Mouse (Mus musculus) bone marrow macrophage, adult 2 months (primary cell): ENCODE data around the gene Calcoco1. TPM values are rescaled to one million over a fixed set of nuclear protein-coding genes. Genes with fewer than 3 reads are reported as not detected.

Source experiments
- H3K27ac ChIP-seq: 2 replicates; pipeline ENCODE4 v1.5.1; 2012; ENCODE audit warnings: low read depth, low read length; ENCODE audit not compliant: insufficient read depth
- H3K4me1 ChIP-seq: 2 replicates; pipeline ENCODE4 v1.6.1; 2012; ENCODE audit warnings: low read length; ENCODE audit not compliant: control insufficient read depth, insufficient read depth
- H3K4me3 ChIP-seq: 2 replicates; pipeline ENCODE4 v1.5.1; 2012; ENCODE audit warnings: mild to moderate bottlenecking, low read length, moderate library complexity; ENCODE audit not compliant: insufficient read depth
- CTCF ChIP-seq: IDR thresholded peaks from 2 replicates; pipeline ENCODE4 v1.5.1; 2012; ENCODE audit warnings: low read depth, mild to moderate bottlenecking, low read length, moderate library complexity
- POLR2A ChIP-seq: IDR thresholded peaks from 2 replicates; pipeline ENCODE4 v1.6.1; 2012; ENCODE audit warnings: mild to moderate bottlenecking, low read depth, low read length, borderline replicate concordance
- polyA plus RNA-seq: library from polyadenylated mRNA; stranded (reverse); fragments of >200 nt; gene quantifications from 2 replicates; pipeline ENCODE4 v1.2.4, GENCODE M21; 2012; ENCODE audit not compliant: missing spikeins, insufficient read depth, insufficient read length

Gene Calcoco1
- polyA plus RNA-seq, 1 experiment = 72.9 TPM

DNA sequence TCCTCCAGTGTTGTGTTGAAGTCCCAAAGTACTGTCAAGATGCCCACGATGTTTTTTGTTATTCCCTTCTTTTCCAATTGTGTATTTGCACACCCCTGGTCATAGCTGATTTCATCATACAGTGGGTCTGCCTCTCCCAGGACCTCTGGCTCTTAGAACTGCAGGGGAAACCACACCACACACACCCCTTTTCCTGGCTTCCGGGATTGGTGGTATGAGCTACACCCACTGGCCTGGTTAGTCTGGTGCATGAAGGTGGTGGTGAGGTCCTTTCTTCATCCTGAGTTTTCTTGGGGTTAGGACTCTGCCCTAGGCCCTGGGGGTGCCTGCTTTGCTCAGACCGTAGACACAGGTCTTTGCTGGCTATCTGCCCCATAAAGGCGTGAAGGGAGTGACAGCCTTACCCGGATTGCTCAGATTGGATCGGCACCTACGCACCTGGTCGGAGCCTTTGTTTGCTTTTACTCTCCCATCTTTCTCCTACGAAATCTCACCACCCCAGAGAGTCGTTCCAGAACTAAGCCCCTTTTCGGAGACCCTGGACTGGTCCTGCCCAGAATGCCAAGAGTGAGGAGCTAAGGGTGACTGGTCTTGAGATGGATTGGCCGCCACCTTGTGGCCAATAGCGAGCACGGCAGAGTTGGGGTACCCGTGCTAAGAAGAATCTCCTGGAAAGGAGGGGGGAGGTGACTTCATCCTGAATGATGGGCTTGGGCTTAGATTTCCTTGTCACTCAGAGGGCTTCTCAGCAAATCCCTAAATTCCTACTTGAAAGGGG, 17.7 kb upstream of the Calcoco1 start:
- no peak overlapping the region for H3K4me3 ChIP-seq
- no peak overlapping the region for H3K27ac ChIP-seq
- no peak for TF ChIP-seq POLR2A
- peak; percentile 81 for TF ChIP-seq CTCF
- H3K4me1 ChIP-seq = peaks cover 4% of the 10 kb centered on the region

- Histone ChIP-seq H3K27ac (no peak overlapping the region), H3K4me3 (no peak overlapping the region), H3K4me1 (peaks cover 4% of the 10 kb centered on the region)
- TF ChIP-seq POLR2A (no peak), CTCF (no peak)
Observed at GRCm38 (mm10) chr15:102738434-102738833, 16.5 kb upstream of the Calcoco1 start.

DNA sequence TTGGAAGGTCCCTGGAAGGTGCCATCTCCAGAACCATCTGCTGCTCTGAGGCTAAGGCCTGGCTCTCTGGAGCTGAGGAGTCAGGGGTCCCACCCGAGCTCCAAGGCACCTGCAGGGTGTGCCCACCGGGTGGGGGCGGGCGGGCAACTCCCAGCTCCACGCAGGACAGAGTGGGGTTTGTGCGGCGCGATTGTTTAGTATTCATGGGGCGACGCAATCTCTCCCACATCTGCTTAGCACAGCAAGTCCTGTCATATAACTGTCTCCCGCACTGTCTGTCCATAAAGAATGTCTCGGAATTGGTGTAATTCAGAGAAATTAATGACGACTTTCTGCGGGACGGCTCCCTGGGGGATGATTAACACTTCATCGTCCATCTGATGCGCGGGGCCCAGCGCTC, 15.1 kb upstream of the Calcoco1 start:
- TF ChIP-seq POLR2A (no peak), CTCF (no peak)
- H3K27ac ChIP-seq = no peak overlapping the region

DNA sequence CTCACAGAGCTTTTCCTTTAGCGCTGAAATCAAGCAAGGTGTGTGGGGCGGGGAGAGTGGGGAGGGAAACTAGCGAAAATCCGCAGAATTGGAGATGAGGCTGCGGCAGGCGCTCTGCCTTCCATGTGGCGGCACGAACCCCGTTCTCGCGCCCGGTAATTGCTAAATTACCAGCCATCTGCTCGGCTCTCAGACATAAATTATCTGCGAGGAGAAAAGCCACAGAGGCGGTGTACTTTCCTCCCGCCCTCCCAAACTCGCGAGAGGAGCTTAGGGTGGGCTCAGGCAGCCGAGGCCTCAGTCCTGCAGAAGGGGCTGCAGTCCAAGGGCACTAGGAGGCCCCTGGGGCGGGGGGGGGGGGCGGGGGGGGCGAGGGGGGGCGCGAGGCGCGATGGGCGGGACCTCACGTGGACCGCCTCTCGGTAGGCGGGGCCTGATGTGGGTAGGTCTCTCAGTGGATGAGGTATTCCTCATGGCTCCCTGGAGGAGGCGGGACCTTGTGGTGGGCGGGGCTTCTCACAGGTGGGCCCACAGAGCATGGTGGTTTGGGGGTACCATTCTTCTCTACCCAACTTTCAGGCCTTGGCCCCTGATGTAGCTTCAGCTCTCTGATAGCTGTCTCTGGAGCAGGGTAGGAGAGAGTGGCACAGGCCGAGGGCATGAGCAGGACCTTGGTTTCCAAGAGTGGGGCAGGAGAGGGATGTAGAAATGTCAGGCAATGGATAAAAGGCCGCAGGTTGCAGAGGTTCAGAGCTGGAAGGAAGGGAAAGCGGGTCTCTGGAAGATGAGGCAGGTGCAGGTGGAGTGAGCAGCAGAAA, 14.4 kb upstream of the Calcoco1 start:
- no peak for TF ChIP-seq POLR2A
- H3K4me1 ChIP-seq = peaks cover 4% of the 10 kb centered on the region
- no peak overlapping the region for H3K27ac ChIP-seq
- no peak overlapping the region for H3K4me3 ChIP-seq

More for the DNA sequence above, 15.1 kb upstream of the Calcoco1 start:
- Histone ChIP-seq H3K4me1 (peaks cover 4% of the 10 kb centered on the region), H3K4me3 (no peak overlapping the region)

- no peak overlapping the region for H3K27ac ChIP-seq
- no peak overlapping the region for H3K4me3 ChIP-seq
- peaks cover 4% of the 10 kb centered on the region for H3K4me1 ChIP-seq
- TF ChIP-seq POLR2A (no peak), CTCF (peak; percentile 15; the same call in 1 of the 2 replicates)
Observed at GRCm38 (mm10) chr15:102735031-102735430, 13.1 kb upstream of the Calcoco1 start.

DNA sequence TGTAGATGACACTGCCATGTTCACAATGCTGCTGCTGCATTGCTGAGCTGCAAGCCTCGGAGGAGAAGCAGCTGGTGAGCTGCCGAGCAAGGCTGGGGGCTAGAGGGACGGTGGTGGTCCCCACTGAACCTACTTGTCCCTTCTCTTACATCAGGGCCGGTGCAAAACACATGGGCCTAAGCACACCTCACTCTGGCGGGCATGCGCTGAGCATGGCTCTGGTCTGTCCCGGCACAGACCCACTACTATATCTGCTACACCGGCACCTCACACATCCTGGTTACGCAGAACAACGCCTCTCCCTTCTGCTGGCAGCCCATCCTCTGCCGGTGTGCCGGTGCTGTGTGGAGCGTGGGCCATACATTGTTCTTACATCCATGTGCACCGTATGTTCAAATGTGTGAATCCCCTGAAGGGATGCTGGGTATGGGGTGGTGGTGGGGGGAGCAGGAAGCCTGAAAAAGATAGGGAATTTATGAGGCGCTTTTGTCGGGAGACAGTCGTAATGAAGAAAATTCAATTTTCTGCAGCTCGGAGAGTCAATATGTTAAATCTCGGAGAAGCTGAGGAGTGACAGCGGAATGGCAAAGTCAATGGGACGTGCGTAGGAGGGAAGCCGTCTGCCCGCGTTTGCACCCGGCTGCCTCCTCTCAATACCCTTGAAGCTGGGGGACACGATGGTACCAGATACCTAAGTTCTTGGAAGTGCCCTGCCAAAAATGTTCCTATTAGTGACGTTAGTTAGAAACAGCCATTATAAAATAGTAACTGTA, 12.0 kb upstream of the Calcoco1 start:
- TF ChIP-seq POLR2A = no peak
- no peak overlapping the region for H3K4me3 ChIP-seq
- peaks cover 4% of the 10 kb centered on the region for H3K4me1 ChIP-seq
- H3K27ac ChIP-seq = no peak overlapping the region

DNA sequence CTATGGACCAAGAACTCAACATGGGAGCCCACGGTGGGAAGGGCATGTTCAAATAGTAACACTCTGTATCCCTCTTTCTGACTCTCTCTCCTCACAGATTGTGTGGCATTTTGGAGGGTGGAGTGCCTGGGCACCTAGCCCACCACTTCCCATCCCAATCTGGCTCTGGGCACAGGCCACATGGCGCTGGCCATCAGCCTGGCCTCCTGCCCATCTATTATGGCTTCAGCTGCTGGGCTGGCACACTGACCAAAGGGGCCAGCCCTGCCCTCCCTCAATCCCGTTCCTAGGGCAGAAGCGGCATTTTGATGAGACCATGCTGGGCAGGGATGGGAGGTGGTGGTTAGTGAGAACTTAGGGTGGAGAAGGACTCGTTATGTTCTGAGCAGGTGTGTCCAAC, 11.3 kb upstream of the Calcoco1 start:
- no peak for TF ChIP-seq CTCF
- TF ChIP-seq POLR2A = no peak
- Histone ChIP-seq H3K27ac (no peak overlapping the region), H3K4me3 (no peak overlapping the region), H3K4me1 (peaks cover 2% of the 10 kb centered on the region; the same call in 1 of the 2 replicates)

GRCm38 (mm10) chr15:102732406-102732805, 10.4 kb upstream of the Calcoco1 start:
- H3K4me3 ChIP-seq = no peak overlapping the region
- TF ChIP-seq POLR2A = no peak
- TF ChIP-seq CTCF = no peak
- no peak overlapping the region for H3K27ac ChIP-seq
- H3K4me1 ChIP-seq = no peaks in the 10 kb centered on the region

- Histone ChIP-seq H3K4me3 (no peak overlapping the region), H3K27ac (no peak overlapping the region), H3K4me1 (no peaks in the 10 kb centered on the region)
- no peak for TF ChIP-seq CTCF
- no peak for TF ChIP-seq POLR2A
Observed at GRCm38 (mm10) chr15:102727951-102728350, 6.0 kb upstream of the Calcoco1 start.
